Mouse (Mus musculus) heart, embryonic 11.5 days (tissue): ENCODE measurements around the gene Dnajc9. TPM values are rescaled to one million over a fixed set of nuclear protein-coding genes. Genes with fewer than 3 reads are reported as not detected.
A peak's percentile ranks its signal among the peaks of the same experiment; 100 is the strongest.

Experiments used
- ATAC-seq: fragments of 200-750 bp; cut with Nextera tagmentation; replicated peaks from 2 replicates; pipeline ENCODE4 v1.8.0; 2017; ENCODE audit warnings: moderate library complexity; ENCODE audit not compliant: insufficient number of reproducible peaks, low FRiP score, low TSS enrichment
- H3K27ac ChIP-seq: fragments of 300-500 bp; sonication (generic); 2 replicates; pipeline ENCODE4 v1.5.1; 2014; ENCODE audit warnings: mild to moderate bottlenecking, low read depth, low read length
- H3K27me3 ChIP-seq: fragments of 300-500 bp; sonication (generic); 2 replicates; pipeline ENCODE4 v1.6.1; 2014; ENCODE audit warnings: mild to moderate bottlenecking, low read length, mixed read lengths; ENCODE audit not compliant: control insufficient read depth, insufficient read depth
- H3K36me3 ChIP-seq: fragments of 300-500 bp; sonication (generic); 2 replicates; pipeline ENCODE4 v1.6.1; 2014; ENCODE audit warnings: mild to moderate bottlenecking, low read length, moderate library complexity, mixed read lengths; ENCODE audit not compliant: control insufficient read depth, insufficient read depth
- H3K4me1 ChIP-seq: fragments of 300-500 bp; sonication (generic); 2 replicates; pipeline ENCODE4 v1.6.1; 2014; ENCODE audit warnings: low read length; ENCODE audit not compliant: control insufficient read depth, insufficient read depth
- H3K4me2 ChIP-seq: fragments of 300-500 bp; sonication (generic); 2 replicates; pipeline ENCODE4 v1.6.1; 2014; ENCODE audit warnings: mild to moderate bottlenecking, moderate library complexity
- H3K4me3 ChIP-seq: fragments of 300-500 bp; sonication (generic); 2 replicates; pipeline ENCODE4 v1.5.1; 2014; ENCODE audit warnings: low read depth, low read length
- H3K9ac ChIP-seq: fragments of 300-500 bp; sonication (generic); 2 replicates; pipeline ENCODE4 v1.6.1; 2014; ENCODE audit warnings: mild to moderate bottlenecking, low read depth, low read length, moderate library complexity
- H3K9me3 ChIP-seq: fragments of 300-500 bp; sonication (generic); replicated peaks from 2 replicates; pipeline ENCODE4 v1.6.1; 2016; ENCODE audit warnings: low read length; ENCODE audit not compliant: control insufficient read depth
- WGBS: fragments of 180-500 bp; shearing (Covaris S2); extraction: QIAGEN DNeasy Blood & Tissue Kit; methylation state at CpG from one replicate; pipeline ENCODE4 v1.1.7; 2014; ENCODE audit not compliant: insufficient replicate concordance; 5-methylcytosine and 5-hydroxymethylcytosine counted together
- polyA plus RNA-seq: library from polyadenylated mRNA; unstranded; fragments of >200 nt; fragmentation: Nextera tagmentation; extraction: Ambion mirVana; gene quantifications from 2 replicates; pipeline ENCODE4 v1.2.1, GENCODE M21; 2014

Dnajc9 gene
- polyA plus RNA-seq, 1 experiment from 2014 or later, result 76.4 TPM

DNA sequence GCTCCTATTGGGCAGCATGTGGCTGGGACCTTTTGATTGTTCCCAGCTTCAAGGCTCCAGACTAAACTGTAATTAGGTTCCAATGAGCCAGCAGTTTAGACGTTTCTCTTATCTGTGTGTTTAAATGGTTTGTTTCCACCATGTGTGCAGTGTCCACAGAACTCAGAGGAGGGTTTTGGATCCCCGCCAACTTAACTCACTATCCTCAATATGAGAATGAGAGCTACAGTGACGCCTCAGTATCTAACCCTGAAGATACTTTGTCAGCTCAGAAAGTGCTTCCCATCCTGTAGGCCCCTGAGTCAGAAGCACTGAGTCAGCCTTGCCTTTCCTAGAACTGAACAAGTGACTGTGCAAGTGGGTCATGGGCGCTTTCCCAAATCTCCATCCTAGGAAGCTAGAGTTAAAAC is 11.6 kb downstream of the Dnajc9 start:
- H3K4me2 ChIP-seq, result no peak overlapping the region
- no peak overlapping the region for H3K4me3 ChIP-seq
- peaks cover 18% of the 10 kb centered on the region for H3K4me1 ChIP-seq
- peak; percentile 73 for ATAC-seq
- no peaks in the 10 kb centered on the region for H3K9me3 ChIP-seq
- peaks cover 10% of the 10 kb centered on the region for H3K36me3 ChIP-seq
- no peak overlapping the region for H3K9ac ChIP-seq
- 51% methylated on average over 4 of the region's 4 CpGs for WGBS
- H3K27me3 ChIP-seq, result no peaks in the 10 kb centered on the region
- H3K27ac ChIP-seq, result 0 out of 2 replicates have a peak overlapping the region, but pooled peaks have one; percentile 1

- ATAC-seq, result no peak
- no peak overlapping the region for H3K4me2 ChIP-seq
- H3K4me3 ChIP-seq, result no peak overlapping the region
- no peaks in the 10 kb centered on the region for H3K9me3 ChIP-seq
- WGBS, result 81% methylated on average over 1 of the region's 1 CpGs
- H3K4me1 ChIP-seq, result peaks cover 4% of the 10 kb centered on the region; the same call in 1 of the 2 replicates
- H3K36me3 ChIP-seq, result peaks cover 12% of the 10 kb centered on the region
- H3K27me3 ChIP-seq, result no peaks in the 10 kb centered on the region
- H3K27ac ChIP-seq, result no peak overlapping the region
- H3K9ac ChIP-seq, result no peak overlapping the region
Observed at GRCm38 (mm10) chr14:20371854-20372253, 16.9 kb downstream of the Dnajc9 start.

GRCm38 (mm10) chr14:20370798-20371197 is 17.9 kb downstream of the Dnajc9 start:
- H3K9ac ChIP-seq, result no peak overlapping the region

DNA sequence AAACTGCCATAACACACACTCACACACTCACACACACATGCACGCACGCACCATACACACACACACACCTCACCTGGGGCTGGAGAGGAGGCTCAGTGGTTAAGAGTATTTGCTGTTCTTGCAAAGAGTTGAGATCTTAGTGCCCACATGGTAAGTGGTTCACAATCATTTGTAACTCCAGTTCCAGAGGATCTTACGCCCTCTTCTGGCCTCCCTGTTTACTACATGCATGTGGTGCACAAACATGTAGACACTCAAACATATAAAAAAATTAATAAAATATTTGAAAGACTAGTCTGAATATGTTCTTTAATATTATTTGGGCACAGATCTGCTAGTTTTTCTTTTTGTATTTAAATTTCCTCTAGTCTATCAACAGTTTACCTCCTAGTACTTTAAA is 20.4 kb downstream of the Dnajc9 start:
- H3K27ac ChIP-seq, result no peak overlapping the region
- WGBS, result 89% methylated on average over 3 of the region's 3 CpGs
- no peak overlapping the region for H3K4me2 ChIP-seq
- no peaks in the 10 kb centered on the region for H3K27me3 ChIP-seq
- no peak overlapping the region for H3K9ac ChIP-seq
- H3K4me1 ChIP-seq, result no peaks in the 10 kb centered on the region
- no peaks in the 10 kb centered on the region for H3K9me3 ChIP-seq
- no peak overlapping the region for H3K4me3 ChIP-seq
- ATAC-seq, result no peak
- peaks cover 6% of the 10 kb centered on the region for H3K36me3 ChIP-seq

More at GRCm38 (mm10) chr14:20370798-20371197, 17.9 kb downstream of the Dnajc9 start:
- H3K27ac ChIP-seq, result no peak overlapping the region
- no peak overlapping the region for H3K4me2 ChIP-seq
- ATAC-seq, result no peak
- H3K27me3 ChIP-seq, result no peaks in the 10 kb centered on the region
- no peak overlapping the region for H3K4me3 ChIP-seq
- no peaks in the 10 kb centered on the region for H3K9me3 ChIP-seq
- 79% methylated on average over 7 of the region's 7 CpGs for WGBS
- H3K4me1 ChIP-seq, result no peaks in the 10 kb centered on the region
- peaks cover 8% of the 10 kb centered on the region; the same call in 1 of the 2 replicates for H3K36me3 ChIP-seq

DNA sequence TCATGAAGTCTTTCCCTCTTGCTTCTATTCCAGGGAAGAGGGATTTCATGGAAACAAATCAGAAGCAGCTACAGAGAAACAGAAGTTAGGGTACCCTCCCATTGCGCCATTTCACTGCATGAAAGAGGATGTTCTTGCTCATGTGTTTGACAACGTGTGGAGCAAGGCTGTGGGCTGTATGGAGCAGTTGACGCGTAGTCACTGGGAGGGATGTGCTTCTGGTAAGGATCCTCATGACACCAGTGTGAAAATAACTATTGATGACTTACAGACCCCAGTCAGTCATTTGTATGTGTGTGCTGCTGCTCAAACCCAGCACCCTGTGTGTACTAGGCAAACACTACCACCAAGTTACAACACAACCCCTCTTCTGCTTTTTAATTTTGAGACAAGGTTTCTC is 25.5 kb downstream of the Dnajc9 start:
- WGBS, result 89% methylated on average over 4 of the region's 4 CpGs
- no peak overlapping the region for H3K4me2 ChIP-seq
- peaks cover 26% of the 10 kb centered on the region for H3K36me3 ChIP-seq
- no peaks in the 10 kb centered on the region for H3K4me1 ChIP-seq
- no peak overlapping the region for H3K9ac ChIP-seq
- ATAC-seq, result no peak
- no peak overlapping the region for H3K4me3 ChIP-seq
- H3K9me3 ChIP-seq, result no peaks in the 10 kb centered on the region
- H3K27ac ChIP-seq, result no peak overlapping the region
- no peaks in the 10 kb centered on the region for H3K27me3 ChIP-seq

DNA sequence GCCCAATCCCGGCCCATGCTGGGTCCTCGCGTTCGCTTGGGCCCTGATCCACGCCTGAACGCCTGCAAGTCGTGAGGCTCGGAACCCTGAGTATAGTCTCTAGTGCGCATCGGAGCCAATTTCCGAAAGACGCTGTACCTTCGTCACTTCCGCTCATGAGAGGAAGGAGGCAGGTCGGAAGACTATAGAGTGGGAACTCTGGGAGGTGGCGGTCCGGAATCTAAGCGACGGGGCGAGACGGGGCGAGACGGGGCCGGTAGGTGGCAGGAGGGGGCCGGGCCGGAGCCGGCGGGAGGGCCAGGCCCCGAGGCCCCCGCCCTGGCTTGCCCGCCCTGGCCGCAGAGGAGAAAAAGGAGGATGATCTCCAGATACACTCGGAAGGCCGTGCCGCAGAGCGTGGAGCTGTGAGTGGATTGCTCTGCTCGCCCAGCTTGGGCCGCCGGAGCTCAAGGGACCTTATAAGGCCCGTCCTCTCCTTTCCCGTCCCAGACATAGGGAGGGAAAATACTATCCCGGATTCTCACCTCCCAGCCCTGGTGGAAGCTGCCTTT is 40.6 kb downstream of the Dnajc9 start, which contains the start of the genes Ecd and Fam149b:
TSS of gene Ecd (minus strand) at position 131 of the 551 bp plus-strand sequence.
TSS of gene Fam149b (plus strand) at position 172 of the 551 bp plus-strand sequence.
- Histone ChIP-seq H3K36me3 (peaks cover 4% of the 10 kb centered on the region; the same call in 1 of the 2 replicates), H3K4me1 (peaks cover 11% of the 10 kb centered on the region), H3K4me2 (peak within 1 kb of the TSS; percentile 85), H3K27me3 (no peaks in the 10 kb centered on the region), H3K27ac (peak within 1 kb of the TSS; percentile 88), H3K9me3 (no peaks in the 10 kb centered on the region), H3K4me3 (peak within 1 kb of the TSS; percentile 64), H3K9ac (peak within 1 kb of the TSS; percentile 87)
- WGBS, result under 1% methylated on average over 41 of the region's 42 CpGs
- ATAC-seq, result peak; percentile 97

- ATAC-seq, result peak; percentile 58; the same call in 1 of the 2 replicates
- H3K27ac ChIP-seq, result peak overlapping the region; percentile 88
- H3K9ac ChIP-seq, result peak overlapping the region; percentile 87
- peaks cover 11% of the 10 kb centered on the region for H3K4me1 ChIP-seq
- no peaks in the 10 kb centered on the region for H3K27me3 ChIP-seq
- peak overlapping the region; percentile 74 for H3K4me2 ChIP-seq
- 4% methylated on average over 15 of the region's 15 CpGs for WGBS
- peak overlapping the region; percentile 64 for H3K4me3 ChIP-seq
- H3K9me3 ChIP-seq, result no peaks in the 10 kb centered on the region
- peaks cover 3% of the 10 kb centered on the region; the same call in 1 of the 2 replicates for H3K36me3 ChIP-seq
Observed at GRCm38 (mm10) chr14:20347441-20347990, 41.2 kb downstream of the Dnajc9 start.

GRCm38 (mm10) chr14:20345885-20346284 is 42.8 kb downstream of the Dnajc9 start:
- H3K4me3 ChIP-seq, result no peak overlapping the region
- H3K9me3 ChIP-seq, result no peaks in the 10 kb centered on the region
- WGBS, result 92% methylated on average over 9 of the region's 9 CpGs
- H3K36me3 ChIP-seq, result peaks cover 5% of the 10 kb centered on the region; the same call in 1 of the 2 replicates
- no peak overlapping the region for H3K4me2 ChIP-seq
- peaks cover 11% of the 10 kb centered on the region for H3K4me1 ChIP-seq
- H3K27me3 ChIP-seq, result no peaks in the 10 kb centered on the region
- no peak overlapping the region for H3K27ac ChIP-seq
- H3K9ac ChIP-seq, result no peak overlapping the region
- no peak for ATAC-seq
